Mouse (Mus musculus) heart, postnatal 10 days (tissue): ENCODE data around the gene Carnmt1. TPM values are rescaled to one million over a fixed set of nuclear protein-coding genes. Genes with fewer than 3 reads are reported as not detected.

Experiments
- DNase-seq, 2 experiments: peaks; one replicate each; pipeline ENCODE4 v3.0.0; 2021
- intact Hi-C: fragments of 180-260 bp; cut with DNase I; formaldehyde crosslinking; loops from one replicate; pipeline ENCODE4 v1.15.1; 2025
- total RNA-seq, 2 experiments: library from RNA; stranded (reverse); gene quantifications; 2 replicates each; pipeline ENCODE4 v1.2.3; 2021

The Carnmt1 gene
- total RNA-seq, 2 experiments from 2014 or later: 21.1 to 23.2 TPM

- no peak for DNase-seq
- intact Hi-C loops: loop anchor here (5.0 kb wide), 2 partner anchors 39 to 79 kb away; partner anchors contain the start of genes Carnmt1, Nmrk1 and Ostf1
These were observed 41.0 kb downstream of the Carnmt1 start for GRCm38 (mm10) chr19:18711589-18711988.

DNA sequence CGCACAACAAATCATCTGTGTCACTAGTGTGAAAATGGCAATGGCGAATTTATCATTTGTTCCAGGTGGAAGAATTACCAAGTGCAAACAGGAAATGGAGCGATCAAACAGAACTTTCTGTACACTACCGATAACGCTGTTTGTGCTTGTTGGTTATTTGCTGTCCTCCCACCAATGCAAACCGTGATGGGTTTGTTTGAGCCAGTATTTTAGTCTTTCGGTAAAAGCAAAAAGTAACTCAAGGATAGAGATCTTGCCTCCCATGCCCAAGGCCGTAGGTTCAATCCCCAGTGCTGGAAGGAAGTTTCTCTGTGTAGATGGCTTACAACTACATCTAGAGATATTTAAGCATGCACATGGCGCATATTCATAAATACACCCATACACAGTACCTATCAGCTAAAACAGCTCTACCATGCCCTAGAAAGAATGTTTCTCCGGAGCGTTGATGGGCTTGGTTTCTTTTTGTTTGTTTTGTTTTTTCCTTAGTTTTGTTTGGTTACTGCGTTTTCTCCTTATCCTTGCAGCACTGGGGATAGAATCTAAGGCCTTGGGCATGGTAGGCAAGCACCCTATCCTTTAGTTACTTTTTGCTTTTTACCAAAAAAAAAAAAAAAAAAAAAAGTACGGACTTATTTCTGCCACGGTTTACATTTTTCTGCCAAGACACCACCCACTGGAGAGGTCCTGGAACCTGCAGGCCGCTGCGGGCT, 41.7 kb downstream of the Carnmt1 start:
- peak in 1 of 2 experiments; percentile 10 for DNase-seq
- intact Hi-C loops: loop anchor here (5.0 kb wide), 2 partner anchors 40 to 80 kb away; partner anchors contain the start of genes Carnmt1, Nmrk1 and Ostf1

DNA sequence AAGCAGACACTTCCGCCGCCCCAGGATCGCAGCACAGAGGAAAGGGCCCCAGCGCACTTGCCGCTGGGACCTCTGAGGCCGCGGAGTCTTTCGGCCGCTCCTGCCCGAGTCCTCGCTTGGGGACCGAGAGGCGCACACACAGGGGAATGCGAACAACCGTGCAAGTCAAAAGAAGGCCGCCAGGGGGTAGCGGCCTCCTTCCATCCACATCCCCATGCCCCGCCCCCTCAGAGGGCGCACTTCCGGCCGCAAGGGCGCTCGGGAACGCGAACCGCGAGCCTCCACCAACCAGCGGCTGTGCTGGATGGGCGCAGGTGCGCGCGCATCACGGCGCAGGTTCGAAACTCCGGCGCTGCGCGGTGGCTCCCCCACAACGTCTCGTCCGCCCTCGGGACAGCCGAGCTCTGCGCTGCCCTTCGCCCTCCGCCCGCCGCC, 42.3 kb downstream of the Carnmt1 start, which contains the start of gene D030056L22Rik:
D030056L22Rik (plus strand) TSS at position 328 of the 435 bp plus-strand sequence.
- DNase-seq: peak; percentile 98 to 99
- intact Hi-C loops: loop anchor here (5.0 kb wide), 2 partner anchors 41 to 81 kb away; partner anchors contain the start of genes Carnmt1, Nmrk1 and Ostf1

DNA sequence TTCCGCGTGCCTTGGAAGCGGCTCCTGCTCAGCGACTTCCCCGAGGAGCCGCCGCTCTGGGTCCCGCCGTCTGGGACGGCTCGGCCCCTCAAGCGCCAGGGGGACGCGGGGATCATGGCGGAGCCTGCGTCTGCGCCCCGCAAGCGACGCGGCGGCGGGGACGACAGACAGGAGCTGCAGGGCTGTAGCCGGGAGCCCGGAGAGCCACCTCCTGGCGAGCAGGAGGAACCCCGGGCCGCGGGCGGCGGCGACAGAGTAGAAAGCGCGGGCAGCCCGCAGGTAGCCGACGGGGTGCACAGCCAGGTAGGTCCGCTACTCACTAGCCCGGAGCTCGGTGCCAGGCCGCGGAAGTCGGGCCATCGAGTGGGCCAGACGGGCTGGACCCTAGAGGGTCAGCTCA, 42.8 kb downstream of the Carnmt1 start:
- DNase-seq: peak; percentile 58 to 66
- intact Hi-C loops: loop anchor here (5.0 kb wide), 2 partner anchors 41 to 81 kb away; partner anchors contain the start of genes Carnmt1, Nmrk1 and Ostf1

- intact Hi-C loops: loop anchor here (2.0 kb wide), 1 partner anchor 118 kb away; no protein-coding TSS in a partner anchor
- DNase-seq: peak; percentile 75 to 85
These were observed 45.8 kb downstream of the Carnmt1 start for GRCm38 (mm10) chr19:18716374-18716773.

GRCm38 (mm10) chr19:18720337-18720736, 49.8 kb downstream of the Carnmt1 start:
- no peak for DNase-seq
- intact Hi-C loops: no loop called here

DNA sequence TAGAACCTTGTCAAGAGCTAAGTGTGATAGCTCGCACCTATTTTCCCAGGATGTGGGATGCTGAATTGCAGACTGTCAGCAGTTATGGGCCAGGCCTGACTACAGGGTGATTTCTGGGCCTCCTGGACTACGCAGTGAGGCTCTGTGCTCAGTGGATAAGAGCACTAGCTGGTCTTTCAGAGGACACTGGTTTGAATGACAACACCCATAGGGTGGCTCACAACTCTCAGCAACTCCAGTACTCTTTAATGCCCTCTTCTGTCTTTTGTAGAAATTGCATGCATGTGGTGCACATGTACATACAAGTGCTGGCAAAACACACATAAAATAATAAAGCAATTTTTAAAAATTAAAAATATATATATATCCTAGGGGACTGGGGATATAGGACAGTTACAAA, 54.6 kb downstream of the Carnmt1 start:
- no peak for DNase-seq
- intact Hi-C loops: no loop called here

- intact Hi-C loops: no loop called here
- DNase-seq: no peak
These were observed 59.7 kb downstream of the Carnmt1 start for GRCm38 (mm10) chr19:18730255-18730654.

GRCm38 (mm10) chr19:18731077-18731476, 60.5 kb downstream of the Carnmt1 start:
- DNase-seq: no peak

DNA sequence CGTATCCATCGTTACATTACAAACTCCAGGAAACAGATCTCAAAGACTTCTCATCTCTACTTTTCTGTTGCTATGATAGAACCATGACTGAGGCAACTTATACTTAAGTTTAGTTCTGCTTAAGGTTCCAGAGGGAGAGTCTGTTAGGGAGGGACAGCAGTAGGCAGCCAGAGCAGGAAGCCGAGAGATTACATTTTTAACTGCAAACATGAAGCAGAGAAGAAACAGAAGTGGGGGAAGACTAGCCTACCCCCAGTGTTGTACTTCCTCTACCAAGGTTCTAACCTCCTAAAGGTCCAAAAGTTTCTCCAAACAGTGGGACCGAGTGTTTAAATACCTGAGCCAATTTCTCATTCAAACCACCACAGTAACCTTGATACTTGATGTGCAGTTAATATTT, 65.3 kb downstream of the Carnmt1 start:
- intact Hi-C loops: no loop called here
- DNase-seq: no peak

More at GRCm38 (mm10) chr19:18731077-18731476, 60.5 kb downstream of the Carnmt1 start:
- intact Hi-C loops: no loop called here

DNA sequence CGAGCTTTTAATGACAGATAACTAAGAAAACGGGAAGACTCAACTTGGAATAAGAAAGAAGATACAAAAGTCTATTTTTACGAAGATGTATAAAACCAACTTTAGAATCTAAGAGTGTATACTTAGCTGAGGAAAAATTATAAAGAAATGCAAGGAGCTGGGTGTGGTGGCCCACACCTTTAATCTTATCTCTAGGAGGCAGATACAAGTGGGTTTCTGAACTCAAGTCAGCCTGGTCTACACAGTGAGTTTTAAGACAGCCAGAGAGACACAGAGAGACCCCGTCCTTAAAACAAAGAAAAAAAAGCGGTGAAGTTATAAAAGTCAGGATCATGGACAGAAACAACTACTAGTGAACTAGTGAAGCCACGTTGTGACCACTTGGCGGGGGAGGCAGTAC, 68.6 kb downstream of the Carnmt1 start:
- no peak for DNase-seq
- intact Hi-C loops: no loop called here

DNA sequence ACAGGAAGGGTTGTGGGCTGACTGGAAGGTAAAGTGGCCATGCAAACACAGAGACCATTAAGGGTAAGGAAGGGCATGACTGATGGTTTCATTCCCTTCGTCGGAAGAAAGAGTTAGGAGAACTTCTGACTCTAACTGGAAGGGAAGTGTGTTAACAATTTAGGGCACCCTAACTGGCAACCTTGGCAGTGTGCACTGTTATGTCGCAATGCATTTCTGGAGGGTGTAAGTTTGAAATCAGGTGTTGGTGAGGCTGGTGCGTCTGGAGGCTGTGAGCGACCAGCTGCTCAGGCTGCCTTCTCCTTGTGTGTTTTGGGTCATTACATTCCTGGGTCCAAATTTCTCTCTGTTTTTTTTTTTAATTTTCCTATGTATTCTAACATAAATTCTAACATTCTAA, 73.4 kb downstream of the Carnmt1 start:
- DNase-seq: no peak
- intact Hi-C loops: no loop called here

DNA sequence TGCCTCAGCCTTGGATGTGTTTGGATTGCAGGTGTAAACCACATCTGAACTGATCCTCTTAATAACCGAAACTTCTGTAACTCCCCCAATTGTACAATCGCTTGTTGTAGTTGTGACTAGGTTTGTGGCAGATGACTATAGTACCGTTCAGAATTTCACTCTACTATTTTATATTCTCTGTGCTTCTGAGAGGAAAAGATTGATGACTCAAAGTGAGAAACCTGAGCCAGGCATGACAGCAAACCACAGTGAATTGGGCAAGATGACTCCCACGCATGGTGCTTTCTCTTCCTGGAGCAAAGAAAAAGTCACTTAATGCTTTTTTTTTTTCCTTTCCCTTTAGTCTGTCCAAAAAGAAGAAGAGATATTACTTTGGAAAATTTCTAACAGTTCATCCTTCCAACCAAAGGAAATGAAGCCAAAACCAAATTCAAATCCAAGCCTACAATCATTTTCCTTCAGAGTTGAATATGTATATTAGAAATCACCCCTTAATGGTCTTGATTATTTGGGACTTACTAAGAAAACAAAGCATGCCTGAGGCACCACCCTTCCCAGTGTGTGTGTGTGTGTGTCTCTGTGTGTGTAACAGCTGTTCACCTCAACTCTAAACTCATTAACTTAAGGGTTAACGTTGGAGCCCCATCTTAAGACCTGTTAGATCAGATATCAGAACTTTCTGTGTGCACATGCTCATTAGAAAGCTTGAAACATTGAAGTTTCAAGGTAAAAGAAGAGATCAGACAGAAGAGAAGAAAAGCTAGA, 76.2 kb downstream of the Carnmt1 start:
- intact Hi-C loops: no loop called here
- DNase-seq: no peak

DNA sequence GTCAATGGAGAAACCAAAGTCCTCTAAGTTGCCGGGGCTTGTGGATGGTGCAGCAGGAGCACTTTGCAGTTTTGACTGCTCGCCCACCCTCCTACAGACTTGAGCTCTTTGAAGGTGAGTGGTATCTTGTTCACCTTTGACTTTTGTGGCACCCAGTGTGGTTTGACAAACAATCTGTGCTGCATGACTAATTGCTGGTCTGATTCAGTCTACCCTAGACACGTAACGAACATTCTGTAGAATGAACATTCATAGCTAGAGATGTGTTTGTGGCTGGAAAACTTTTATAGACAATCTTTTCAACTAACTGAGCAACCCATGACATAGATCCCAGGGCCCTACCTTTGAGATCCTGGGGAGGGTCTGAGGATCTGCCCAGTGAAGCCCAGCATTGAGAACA, 76.8 kb downstream of the Carnmt1 start:
- intact Hi-C loops: no loop called here
- DNase-seq: no peak

DNA sequence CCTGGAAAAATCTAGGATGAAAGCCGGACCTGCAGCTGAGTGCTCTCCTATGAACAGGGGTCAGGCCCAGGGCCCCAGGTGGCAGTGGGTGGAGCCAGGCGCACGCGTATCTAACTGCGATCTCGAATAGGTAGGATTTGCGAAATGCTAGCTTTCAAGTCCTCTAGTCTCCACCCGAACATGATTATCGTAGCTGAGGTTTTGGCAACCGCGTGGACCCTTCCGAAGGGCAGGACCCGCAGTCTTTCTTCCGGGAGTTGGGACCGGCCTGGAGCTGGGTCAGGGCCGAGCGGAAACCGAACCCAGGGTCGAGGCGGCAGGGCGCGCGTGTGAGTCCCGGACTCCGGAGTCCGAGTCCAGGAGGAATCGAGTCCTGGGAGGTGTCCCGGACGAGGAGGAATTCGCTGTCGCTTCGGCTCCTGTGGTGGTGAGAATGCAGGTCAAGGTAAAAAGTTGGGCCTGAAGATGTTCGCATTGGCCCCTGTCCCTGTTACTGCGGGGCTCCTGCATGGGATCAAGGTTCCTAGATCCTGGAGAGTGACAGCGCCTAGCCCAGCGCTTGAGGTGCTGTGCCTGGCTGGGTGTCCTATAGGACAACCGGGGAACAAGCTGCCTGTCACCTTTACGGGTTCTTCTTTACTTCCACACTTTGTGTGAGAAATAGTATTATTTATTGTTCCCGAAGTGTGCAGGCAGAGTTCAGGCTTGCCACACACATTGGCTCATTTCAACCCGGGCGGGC, 79.2 kb downstream of the Carnmt1 start, which contains the start of gene Trpm6:
Trpm6 (plus strand) TSS at position 386 of the 742 bp plus-strand sequence.
- DNase-seq: peak in 1 of 2 experiments; percentile 10

More for the DNA sequence above, 79.2 kb downstream of the Carnmt1 start, which contains the start of gene Trpm6:
- intact Hi-C loops: no loop called here

Other genes starting within 250 kb of the Carnmt1 start
- gene Ostf1, start 38.9 kb upstream of the Carnmt1 start, total RNA-seq: 10 to 100 TPM; 60.3 to 64.1 TPM
- gene Nmrk1, start 38.8 kb upstream of the Carnmt1 start, total RNA-seq: 1 to 10 TPM; 3.3 TPM
- 10 to 100 TPM in 1 of 2 experiments, 1 to 10 TPM in 1; 9.1 to 13.5 TPM for gene D030056L22Rik, start 42.4 kb downstream of the Carnmt1 start, total RNA-seq
- gene Trpm6, start 79.2 kb downstream of the Carnmt1 start, total RNA-seq: under 1 TPM; 0.12 TPM